Mouse (Mus musculus): ENCODE results near the gene Litaf. TPM values are rescaled to one million over a fixed set of nuclear protein-coding genes. Genes with fewer than 3 reads are reported as not detected.
"Not testable (repeated sequence)": the region's sequence is repeated elsewhere in the genome, so short reads cannot be mapped to it uniquely, and the experiment has no call there.

The Litaf gene
- polyA plus RNA-seq, 1 experiment from 2014 or later, result 107 TPM

DNA sequence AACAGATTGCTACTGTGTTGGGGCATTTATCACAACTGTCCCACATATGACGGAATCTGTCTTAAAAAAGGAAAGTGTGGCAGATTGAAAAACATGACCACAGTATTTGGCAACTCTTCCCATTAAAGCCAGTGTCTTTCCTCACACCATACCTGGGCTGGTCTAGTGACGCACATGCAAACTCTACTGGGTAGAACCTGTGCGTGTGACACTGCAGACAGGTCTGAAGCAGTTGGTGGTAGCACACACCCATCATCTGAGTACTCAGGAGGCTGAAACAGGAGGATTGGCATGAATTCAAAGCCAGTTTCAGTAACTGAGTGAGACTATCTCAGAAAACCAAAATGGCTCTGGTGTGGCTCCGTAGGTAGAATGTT is 43.9 kb downstream of the Litaf start:
- Histone ChIP-seq H3K36me3 (no peaks in the 10 kb centered on the region), H3K9me3 (replicated peaks) (no peaks in the 10 kb centered on the region), H3K4me1 (peaks cover 21% of the 10 kb centered on the region), H3K4me2 (replicated peaks) (no peak overlapping the region), H3K9ac (no peak overlapping the region), H3K4me3 (replicated peaks) (no peak overlapping the region), H3K27me3 (no peaks in the 10 kb centered on the region), H3K27ac (replicated peaks) (no peak overlapping the region)
- 77% methylated on average over 4 of the region's 4 CpGs for WGBS
- no peak for ATAC-seq (ENCODE audit: insufficient number of reproducible peaks, low FRiP score, low TSS enrichment, low read depth)

DNA sequence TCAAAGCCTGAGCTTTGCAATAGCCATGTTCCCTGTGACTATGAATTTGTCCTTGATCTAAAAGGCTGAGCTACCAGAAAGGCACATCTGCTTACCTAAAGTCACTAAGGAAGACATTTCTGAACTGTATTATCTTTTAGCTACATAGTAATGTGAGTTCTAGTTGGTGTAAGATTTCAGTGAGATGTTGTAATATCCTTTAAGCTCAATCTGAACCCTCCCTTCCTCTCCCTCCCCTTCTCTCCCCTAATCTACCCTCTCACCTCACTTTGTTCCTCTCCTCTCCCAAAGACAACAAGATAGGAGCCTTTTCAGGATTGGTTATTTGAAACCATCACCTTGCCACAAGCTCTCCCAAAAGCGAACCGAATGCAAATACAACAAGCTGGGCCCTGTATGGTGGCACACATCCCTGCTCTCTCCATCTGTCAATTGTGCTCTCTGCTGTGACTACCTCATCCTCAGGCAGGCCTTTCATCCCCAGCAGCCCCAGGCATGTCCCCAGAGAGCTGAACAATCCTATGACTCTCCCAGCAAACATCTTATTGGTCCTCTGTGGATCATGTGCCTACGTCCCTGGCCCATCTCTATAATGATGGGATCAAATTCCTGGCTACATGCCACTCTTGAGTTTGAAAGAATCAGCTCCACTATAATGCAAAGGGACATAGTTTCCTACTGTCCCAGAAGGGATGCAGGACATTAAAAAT is 44.4 kb downstream of the Litaf start:
- H3K4me1 ChIP-seq, result peaks cover 21% of the 10 kb centered on the region
- WGBS, result 28% methylated on average over 3 of the region's 3 CpGs
- no peak overlapping the region for H3K27ac ChIP-seq (replicated peaks)
- no peaks in the 10 kb centered on the region for H3K27me3 ChIP-seq
- H3K9me3 ChIP-seq (replicated peaks), result no peaks in the 10 kb centered on the region
- no peak overlapping the region for H3K9ac ChIP-seq
- H3K4me3 ChIP-seq (replicated peaks), result no peak overlapping the region
- no peaks in the 10 kb centered on the region for H3K36me3 ChIP-seq
- ATAC-seq (ENCODE audit: insufficient number of reproducible peaks, low FRiP score, low TSS enrichment, low read depth), result peak; percentile 66; the same call in 1 of the 2 replicates
- H3K4me2 ChIP-seq (replicated peaks), result no peak overlapping the region

DNA sequence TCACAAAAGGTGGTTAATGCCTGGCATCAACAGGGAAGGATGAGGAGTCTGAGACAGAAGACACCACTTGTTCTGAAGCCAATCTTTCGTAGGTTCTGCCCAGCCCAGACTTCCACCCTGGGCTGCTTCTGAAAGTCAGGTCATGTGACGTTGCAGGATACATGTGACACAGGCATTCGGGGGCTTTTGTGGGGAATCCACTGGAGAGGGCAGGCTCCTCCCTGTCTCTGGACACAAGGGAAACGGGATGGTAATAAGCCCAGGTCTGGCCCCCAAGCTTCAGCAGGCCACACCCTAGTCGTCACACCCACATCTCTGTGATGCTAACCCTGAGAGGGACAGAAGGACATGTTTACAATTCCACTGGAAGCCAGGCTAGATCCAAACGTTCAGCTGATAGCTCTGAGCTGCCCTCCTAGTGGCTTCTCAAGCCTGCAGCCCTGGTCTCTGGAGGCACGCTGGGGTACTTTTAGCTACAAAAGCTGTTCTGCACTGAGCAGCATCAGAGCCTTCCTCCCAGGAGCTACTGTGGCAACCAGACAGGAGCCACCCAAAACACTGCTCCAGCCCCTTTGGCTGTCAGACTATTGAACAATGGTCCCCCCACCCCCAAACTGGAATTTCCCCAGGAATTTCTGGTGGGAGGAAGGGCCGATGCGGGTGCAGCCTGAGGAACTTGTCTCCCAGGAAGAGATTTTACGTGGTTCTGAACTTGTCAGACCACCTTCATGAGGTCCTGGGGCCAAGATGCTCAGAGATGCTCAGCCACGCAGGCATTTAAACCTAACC is 48.0 kb downstream of the Litaf start:
- Histone ChIP-seq H3K4me3 (replicated peaks) (no peak overlapping the region), H3K27ac (replicated peaks) (no peak overlapping the region), H3K9ac (no peak overlapping the region), H3K4me1 (peaks cover 20% of the 10 kb centered on the region), H3K36me3 (no peaks in the 10 kb centered on the region), H3K27me3 (no peaks in the 10 kb centered on the region), H3K9me3 (replicated peaks) (no peaks in the 10 kb centered on the region), H3K4me2 (replicated peaks) (no peak overlapping the region)
- WGBS, result 44% methylated on average over 11 of the region's 11 CpGs
- ATAC-seq (ENCODE audit: insufficient number of reproducible peaks, low FRiP score, low TSS enrichment, low read depth), result no peak

DNA sequence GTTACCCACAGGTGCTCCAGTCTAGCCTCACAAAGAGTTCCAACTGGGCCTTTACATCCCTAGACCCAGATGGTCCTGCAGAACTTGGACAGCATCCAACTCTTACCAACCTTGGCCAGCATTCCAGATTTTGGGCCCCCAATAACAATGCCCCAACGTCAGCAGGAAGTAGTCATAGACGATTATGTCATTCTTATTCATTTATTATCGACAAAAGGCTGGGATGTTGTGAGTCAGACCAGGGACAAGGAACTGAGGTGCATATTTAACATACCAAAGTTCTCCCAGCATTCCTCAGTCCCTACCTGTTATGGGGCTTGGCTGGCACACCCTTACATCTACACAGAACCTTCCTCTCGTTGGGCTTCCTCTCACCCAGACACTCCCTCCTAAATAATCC is 49.6 kb downstream of the Litaf start:
- no peaks in the 10 kb centered on the region for H3K27me3 ChIP-seq
- no peak overlapping the region for H3K4me3 ChIP-seq (replicated peaks)
- WGBS, result 75% methylated on average over 4 of the region's 4 CpGs
- no peaks in the 10 kb centered on the region for H3K9me3 ChIP-seq (replicated peaks)
- peaks cover 22% of the 10 kb centered on the region for H3K4me1 ChIP-seq
- H3K4me2 ChIP-seq (replicated peaks), result no peak overlapping the region
- H3K27ac ChIP-seq (replicated peaks), result no peak overlapping the region
- no peak overlapping the region for H3K9ac ChIP-seq
- ATAC-seq (ENCODE audit: insufficient number of reproducible peaks, low FRiP score, low TSS enrichment, low read depth), result no peak
- no peaks in the 10 kb centered on the region for H3K36me3 ChIP-seq

DNA sequence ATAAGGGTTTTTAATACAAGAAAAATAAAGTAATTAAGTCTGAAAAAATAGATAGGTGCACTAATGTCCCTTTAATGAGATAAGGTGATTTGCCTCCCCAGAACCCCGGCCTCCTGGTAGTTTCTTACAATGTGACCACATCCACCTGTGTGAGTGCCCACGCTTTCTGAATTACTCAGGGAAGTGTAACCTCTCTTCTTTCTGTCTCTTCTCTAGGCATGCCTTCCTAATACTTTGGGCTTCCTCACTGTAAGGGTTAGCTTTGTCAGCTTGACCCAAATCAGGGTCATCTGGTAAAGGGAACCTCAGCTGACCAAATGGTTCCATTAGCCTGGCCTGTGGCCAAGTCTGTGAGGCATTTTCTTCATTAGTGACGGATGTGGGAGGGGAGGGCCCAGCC is 51.5 kb downstream of the Litaf start:
- Histone ChIP-seq H3K27me3 (no peaks in the 10 kb centered on the region), H3K4me2 (replicated peaks) (no peak overlapping the region), H3K9me3 (replicated peaks) (no peaks in the 10 kb centered on the region), H3K36me3 (no peaks in the 10 kb centered on the region), H3K4me1 (peaks cover 22% of the 10 kb centered on the region), H3K9ac (no peak overlapping the region), H3K4me3 (replicated peaks) (no peak overlapping the region), H3K27ac (replicated peaks) (no peak overlapping the region)
- no peak for ATAC-seq (ENCODE audit: insufficient number of reproducible peaks, low FRiP score, low TSS enrichment, low read depth)
- 84% methylated on average over 3 of the region's 3 CpGs for WGBS

DNA sequence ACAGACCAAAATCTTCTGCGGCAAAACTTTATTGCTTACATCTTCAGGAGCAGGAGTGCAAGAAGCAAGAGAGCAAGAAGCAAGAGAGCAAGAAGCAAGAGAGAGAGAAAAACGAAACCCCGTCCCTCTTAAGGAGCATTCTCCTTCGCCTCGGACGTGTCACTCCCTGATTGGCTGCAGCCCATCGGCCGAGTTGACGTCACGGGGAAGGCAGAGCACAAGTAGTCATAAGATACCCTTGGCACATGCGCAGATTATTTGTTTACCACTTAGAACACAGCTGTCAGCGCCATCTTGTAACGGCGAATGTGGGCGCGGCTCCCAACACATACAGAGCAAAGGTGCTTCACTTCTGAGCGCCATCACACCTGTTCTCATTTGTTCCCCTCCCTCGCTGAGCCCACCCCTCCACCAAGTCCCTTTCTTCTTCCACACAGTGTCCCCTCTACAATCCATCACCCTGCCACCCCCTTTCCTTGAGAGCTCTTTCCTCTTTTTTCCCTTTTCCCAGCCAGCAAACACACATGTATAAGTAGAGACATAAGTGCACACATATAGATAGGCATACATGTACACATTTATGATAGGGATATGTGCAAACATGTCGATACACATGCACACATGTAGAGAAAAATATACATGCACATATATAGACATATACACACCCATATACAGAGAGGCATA is 52.4 kb downstream of the Litaf start:
- H3K9me3 ChIP-seq (replicated peaks); H3K9ac ChIP-seq; H3K4me3 ChIP-seq (replicated peaks); H3K36me3 ChIP-seq; H3K27me3 ChIP-seq; H3K4me2 ChIP-seq (replicated peaks); ATAC-seq (ENCODE audit: insufficient number of reproducible peaks, low FRiP score, low TSS enrichment, low read depth): not testable (repeated sequence)
- WGBS, result 82% methylated on average over 12 of the region's 19 CpGs
- Histone ChIP-seq H3K4me1 (peaks cover 27% of the 10 kb centered on the region), H3K27ac (replicated peaks) (peak overlapping the region; percentile 75; the same call in 1 of the 2 replicates)

DNA sequence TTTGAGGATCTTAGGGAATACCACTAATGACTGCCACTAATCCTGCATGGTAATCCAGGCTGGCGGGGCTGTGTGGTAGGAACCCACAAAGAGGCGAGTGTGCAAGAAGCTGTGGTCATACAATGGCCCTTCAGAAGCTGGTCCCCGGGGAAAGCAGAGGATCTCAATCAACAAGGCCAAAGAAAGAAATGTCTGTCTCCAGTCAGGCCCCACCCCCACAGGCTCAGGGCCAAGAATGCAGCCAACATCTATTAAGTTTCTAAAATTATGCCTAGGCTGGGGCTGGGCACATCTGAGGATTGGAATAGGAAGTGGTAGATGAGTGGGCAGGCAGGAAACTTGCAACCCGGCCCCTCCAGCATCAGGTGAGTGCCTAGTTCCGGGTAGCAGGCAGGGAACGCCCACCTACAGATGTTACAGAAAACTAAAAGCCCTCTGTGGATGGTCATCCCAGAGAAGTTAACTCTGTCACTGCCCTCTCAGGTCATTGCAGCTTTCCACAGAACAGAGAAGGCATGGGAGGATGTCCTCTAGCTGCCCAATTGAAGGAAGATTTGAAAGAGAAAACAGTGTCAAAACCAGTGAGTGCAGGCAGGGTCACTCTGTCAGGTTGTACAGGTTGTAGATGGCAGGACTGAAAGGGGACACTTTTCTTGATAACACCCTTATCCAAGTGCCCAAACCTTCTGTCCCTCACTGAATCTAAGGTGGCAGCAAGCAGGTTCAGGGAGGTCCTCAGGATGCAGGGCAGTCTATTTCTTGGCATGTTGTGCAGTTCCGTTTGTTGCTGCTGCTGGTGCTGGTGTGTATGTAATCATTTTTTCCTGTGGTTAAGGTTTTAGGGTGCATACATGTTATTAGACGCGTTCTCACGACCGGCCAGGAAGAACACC is 53.1 kb downstream of the Litaf start:
- Histone ChIP-seq H3K4me2 (replicated peaks) (no peak overlapping the region), H3K27ac (replicated peaks) (peak overlapping the region; percentile 75)
- ATAC-seq (ENCODE audit: insufficient number of reproducible peaks, low FRiP score, low TSS enrichment, low read depth), result peak; percentile 58

DNA sequence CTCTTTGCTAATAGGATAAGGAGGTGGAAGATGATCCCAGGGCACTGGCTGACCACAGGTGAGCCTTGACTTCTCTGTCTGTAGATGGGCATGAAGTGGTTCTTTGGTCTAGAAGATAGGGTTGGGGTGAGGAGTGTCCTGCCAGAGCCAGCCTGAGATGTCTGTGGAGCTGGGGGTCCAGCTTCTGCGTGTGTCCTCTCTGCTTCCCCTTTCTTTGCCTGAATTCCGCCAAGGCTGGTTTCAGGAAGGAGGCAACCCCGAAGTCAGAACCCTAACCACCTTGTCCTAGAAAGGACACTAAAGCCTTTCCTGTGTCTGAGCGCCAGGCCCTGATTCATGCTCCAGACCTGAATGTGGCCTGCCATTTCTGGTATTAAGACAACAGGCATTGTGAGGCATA is 54.0 kb downstream of the Litaf start:
- Histone ChIP-seq H3K9ac (no peak overlapping the region), H3K4me3 (replicated peaks) (no peak overlapping the region), H3K27ac (replicated peaks) (no peak overlapping the region), H3K9me3 (replicated peaks) (no peaks in the 10 kb centered on the region), H3K4me1 (peaks cover 34% of the 10 kb centered on the region), H3K27me3 (no peaks in the 10 kb centered on the region), H3K36me3 (no peaks in the 10 kb centered on the region), H3K4me2 (replicated peaks) (no peak overlapping the region)
- ATAC-seq (ENCODE audit: insufficient number of reproducible peaks, low FRiP score, low TSS enrichment, low read depth), result no peak
- 81% methylated on average over 4 of the region's 4 CpGs for WGBS

More for the DNA sequence above, 53.1 kb downstream of the Litaf start:
- no peaks in the 10 kb centered on the region for H3K27me3 ChIP-seq
- no peak overlapping the region for H3K4me3 ChIP-seq (replicated peaks)
- 45% methylated on average over 11 of the region's 11 CpGs for WGBS
- peaks cover 27% of the 10 kb centered on the region for H3K4me1 ChIP-seq
- no peaks in the 10 kb centered on the region for H3K9me3 ChIP-seq (replicated peaks)
- H3K9ac ChIP-seq, result no peak overlapping the region
- H3K36me3 ChIP-seq, result no peaks in the 10 kb centered on the region

DNA sequence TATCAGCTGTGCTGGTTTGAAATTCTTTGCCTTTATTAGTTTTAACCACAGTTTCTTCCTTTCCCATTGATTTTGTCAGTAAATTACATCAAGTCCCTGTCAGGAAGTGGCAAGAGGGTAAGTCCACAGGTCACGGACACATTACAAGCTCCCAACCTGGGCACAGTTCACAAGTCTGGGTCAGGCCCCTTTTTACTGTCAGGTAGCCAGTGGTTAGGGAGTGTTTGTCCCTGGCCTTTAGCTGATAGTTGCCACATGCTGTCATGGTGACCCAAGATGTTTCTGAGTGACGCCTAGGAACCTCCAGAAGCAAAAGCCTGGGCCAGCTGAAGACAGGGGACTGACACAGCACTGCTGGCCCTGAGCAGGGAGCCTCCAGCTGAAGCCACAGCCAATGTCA is 54.8 kb downstream of the Litaf start:
- no peak overlapping the region for H3K27ac ChIP-seq (replicated peaks)
- no peak overlapping the region for H3K9ac ChIP-seq
- ATAC-seq (ENCODE audit: insufficient number of reproducible peaks, low FRiP score, low TSS enrichment, low read depth), result no peak
- H3K9me3 ChIP-seq (replicated peaks), result no peaks in the 10 kb centered on the region
- no peak overlapping the region for H3K4me2 ChIP-seq (replicated peaks)
- no peaks in the 10 kb centered on the region for H3K36me3 ChIP-seq
- H3K4me3 ChIP-seq (replicated peaks), result no peak overlapping the region
- H3K4me1 ChIP-seq, result peaks cover 39% of the 10 kb centered on the region
- H3K27me3 ChIP-seq, result no peaks in the 10 kb centered on the region
- WGBS, result 86% methylated on average over 2 of the region's 2 CpGs

DNA sequence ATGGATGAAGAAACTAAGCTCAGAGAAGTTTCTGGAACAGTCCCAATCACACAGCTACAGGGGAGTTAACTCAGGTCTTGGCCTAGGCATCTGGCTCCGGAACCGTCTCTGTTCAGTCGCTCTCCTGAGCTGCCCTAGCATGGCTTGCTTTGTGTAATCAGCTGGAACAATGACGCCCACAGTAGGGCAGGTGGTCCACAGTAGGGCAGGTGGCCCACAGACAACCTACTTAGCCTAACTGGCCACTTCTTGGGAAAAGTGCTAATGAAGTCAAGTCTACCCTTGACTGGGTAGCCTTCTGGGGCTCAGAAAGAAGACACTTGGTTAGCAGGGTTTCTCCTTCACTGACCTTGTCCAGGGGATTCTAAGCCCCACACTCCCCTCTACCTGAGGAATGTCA is 55.7 kb downstream of the Litaf start:
- WGBS, result 87% methylated on average over 4 of the region's 4 CpGs
- no peak overlapping the region for H3K4me3 ChIP-seq (replicated peaks)
- H3K27me3 ChIP-seq, result no peaks in the 10 kb centered on the region
- H3K9ac ChIP-seq, result no peak overlapping the region
- H3K36me3 ChIP-seq, result no peaks in the 10 kb centered on the region
- no peak for ATAC-seq (ENCODE audit: insufficient number of reproducible peaks, low FRiP score, low TSS enrichment, low read depth)
- H3K4me2 ChIP-seq (replicated peaks), result no peak overlapping the region
- no peak overlapping the region for H3K27ac ChIP-seq (replicated peaks)
- peaks cover 43% of the 10 kb centered on the region for H3K4me1 ChIP-seq
- H3K9me3 ChIP-seq (replicated peaks), result no peaks in the 10 kb centered on the region
